Mouse (Mus musculus) C2C12 (cell line): ENCODE data around the gene N4bp1. TPM values are rescaled to one million over a fixed set of nuclear protein-coding genes. Genes with fewer than 3 reads are reported as not detected.
A peak's percentile ranks its signal among the peaks of the same experiment; 100 is the strongest.

ENCODE experiments used
- H3K27me3 ChIP-seq: one replicate; pipeline ENCODE4 v1.6.1; 2011; ENCODE audit not compliant: control insufficient read depth, insufficient read depth, insufficient read length
- H3K36me3 ChIP-seq: one replicate; pipeline ENCODE4 v1.6.1; 2011; ENCODE audit not compliant: control insufficient read depth, insufficient read depth
- H3K4me3 ChIP-seq: one replicate; pipeline ENCODE4 v1.5.1; 2011; ENCODE audit warnings: mild to moderate bottlenecking, control low read depth; ENCODE audit not compliant: poor library complexity, insufficient read depth, severe bottlenecking
- H3K79me2 ChIP-seq: one replicate; pipeline ENCODE4 v1.6.1; 2011; ENCODE audit not compliant: control insufficient read depth, insufficient read depth
- H3K79me3 ChIP-seq: one replicate; pipeline ENCODE4 v1.6.1; 2011; ENCODE audit warnings: low read depth, control low read depth
- H3ac ChIP-seq: one replicate; pipeline ENCODE3; 2011; ENCODE audit warnings: low read depth; ENCODE audit not compliant: control insufficient read depth, insufficient read length
- CEBPB ChIP-seq: IDR thresholded peaks from one replicate; pipeline ENCODE4 v1.6.1; 2011; ENCODE audit warnings: low read depth, mild to moderate bottlenecking, control low read depth, moderate library complexity
- CTCF ChIP-seq: IDR thresholded peaks from one replicate; pipeline ENCODE4 v1.5.1; 2011; ENCODE audit not compliant: control insufficient read depth, insufficient read depth, insufficient read length
- FOSL1 ChIP-seq: IDR thresholded peaks from one replicate; pipeline ENCODE4 v1.8.0; 2011; ENCODE audit warnings: mild to moderate bottlenecking, low read length; ENCODE audit not compliant: poor library complexity, insufficient read depth, severe bottlenecking
- MAX ChIP-seq: IDR thresholded peaks from one replicate; pipeline ENCODE4 v1.6.1; 2011; ENCODE audit warnings: mild to moderate bottlenecking, control low read depth
- MYOD1 ChIP-seq: IDR thresholded peaks from one replicate; pipeline ENCODE4 v1.6.1; 2011; ENCODE audit warnings: low read depth; ENCODE audit not compliant: control insufficient read depth, insufficient read length
- MYOG ChIP-seq: IDR thresholded peaks from one replicate; pipeline ENCODE4 v1.6.1; 2011; ENCODE audit not compliant: control insufficient read depth, insufficient read length; ENCODE audit errors: extremely low read depth
- USF1 ChIP-seq: IDR thresholded peaks from one replicate; pipeline ENCODE4 v1.6.1; 2011; ENCODE audit warnings: low read depth, mild to moderate bottlenecking, control low read depth, moderate library complexity
- polyA plus RNA-seq: library from polyadenylated mRNA; unstranded; fragments of >200 nt; fragmentation: generic; extraction: Trizol; gene quantifications from one replicate; pipeline ENCODE4 v1.2.1, GENCODE M21; 2012; ENCODE audit warnings: missing spikeins

N4bp1 gene
- polyA plus RNA-seq, 1 experiment: 6.4 TPM

GRCm38 (mm10) chr8:86808990-86809960 is 75.8 kb downstream of the N4bp1 start:
- no peak overlapping the region for H3K4me3 ChIP-seq
- no peaks in the 10 kb centered on the region for H3K79me3 ChIP-seq
- no peak overlapping the region for H3ac ChIP-seq
- H3K36me3 ChIP-seq: no peaks in the 10 kb centered on the region
- TF ChIP-seq CEBPB (no peak), MYOG (no peak), MAX (no peak), CTCF (no peak), USF1 (no peak)
- no peaks in the 10 kb centered on the region for H3K27me3 ChIP-seq
- H3K79me2 ChIP-seq: no peaks in the 10 kb centered on the region

GRCm38 (mm10) chr8:86808239-86808638 is 76.8 kb downstream of the N4bp1 start:
- Histone ChIP-seq H3ac (no peak overlapping the region), H3K79me3 (no peaks in the 10 kb centered on the region), H3K4me3 (no peak overlapping the region), H3K36me3 (no peaks in the 10 kb centered on the region), H3K79me2 (no peaks in the 10 kb centered on the region), H3K27me3 (no peaks in the 10 kb centered on the region)
- TF ChIP-seq CTCF (peak; percentile 3), MAX (no peak)

DNA sequence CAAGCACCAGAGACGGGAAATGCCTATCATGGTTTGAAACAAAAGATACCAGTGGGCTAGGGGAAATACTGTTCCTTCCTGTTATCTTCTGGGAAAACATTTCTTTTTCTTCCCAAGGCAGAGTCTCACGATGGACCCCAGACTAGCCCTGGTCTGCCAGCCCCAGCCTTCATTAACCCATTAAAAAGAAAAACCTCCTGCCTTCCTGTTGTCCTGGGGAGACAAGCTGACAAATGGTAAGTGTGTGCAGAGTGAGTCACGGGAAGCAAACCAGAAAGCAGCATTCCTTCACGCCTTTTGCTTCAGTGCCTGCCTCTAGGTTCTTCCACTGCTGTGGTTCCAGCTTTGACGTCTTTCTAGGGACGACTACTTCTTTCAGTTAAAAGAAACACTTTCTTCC is 83.1 kb downstream of the N4bp1 start:
- H3K27me3 ChIP-seq: no peaks in the 10 kb centered on the region

GRCm38 (mm10) chr8:86800966-86801365 is 84.1 kb downstream of the N4bp1 start:
- Histone ChIP-seq H3ac (no peak overlapping the region), H3K27me3 (no peaks in the 10 kb centered on the region), H3K36me3 (no peaks in the 10 kb centered on the region), H3K79me2 (no peaks in the 10 kb centered on the region), H3K79me3 (no peaks in the 10 kb centered on the region), H3K4me3 (no peak overlapping the region)
- TF ChIP-seq MYOG (no peak), FOSL1 (no peak), USF1 (no peak), MYOD1 (no peak), MAX (no peak), CEBPB (no peak), CTCF (no peak)

More for the DNA sequence above, 83.1 kb downstream of the N4bp1 start:
- Histone ChIP-seq H3K79me3 (no peaks in the 10 kb centered on the region), H3K4me3 (no peak overlapping the region), H3K79me2 (no peaks in the 10 kb centered on the region), H3K36me3 (no peaks in the 10 kb centered on the region), H3ac (no peak overlapping the region)
- TF ChIP-seq MYOG (no peak), MAX (no peak), MYOD1 (no peak), CEBPB (no peak), FOSL1 (no peak), USF1 (no peak), CTCF (no peak)

DNA sequence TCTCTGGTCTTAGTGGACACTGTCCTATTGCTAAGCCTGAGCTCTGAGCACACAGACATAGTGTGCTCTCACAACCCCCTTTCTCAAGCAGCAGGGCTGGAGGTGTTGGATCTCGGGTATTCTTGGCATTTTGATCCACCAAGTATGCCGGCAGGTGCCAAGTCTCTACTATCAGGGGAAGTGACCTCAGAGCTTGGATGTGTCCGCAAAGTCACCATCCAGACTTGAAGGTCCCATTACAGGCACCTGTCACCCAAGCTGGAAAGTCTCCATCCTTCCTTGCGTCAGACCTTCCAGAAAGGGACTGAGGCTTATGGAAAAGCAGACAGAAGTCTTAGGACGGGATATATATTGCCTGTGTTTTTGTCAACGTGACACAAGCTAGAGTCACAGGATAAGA is 86.9 kb downstream of the N4bp1 start:
- Histone ChIP-seq H3K4me3 (no peak overlapping the region), H3K27me3 (no peaks in the 10 kb centered on the region), H3ac (no peak overlapping the region), H3K79me2 (no peaks in the 10 kb centered on the region), H3K79me3 (no peaks in the 10 kb centered on the region), H3K36me3 (no peaks in the 10 kb centered on the region)
- TF ChIP-seq USF1: no peak

- H3ac ChIP-seq: no peak overlapping the region
- TF ChIP-seq FOSL1 (no peak), CTCF (no peak), MYOG (no peak), MYOD1 (no peak), USF1 (no peak), MAX (no peak), CEBPB (no peak)
- no peaks in the 10 kb centered on the region for H3K79me3 ChIP-seq
- H3K27me3 ChIP-seq: no peaks in the 10 kb centered on the region
- no peaks in the 10 kb centered on the region for H3K79me2 ChIP-seq
- no peak overlapping the region for H3K4me3 ChIP-seq
- no peaks in the 10 kb centered on the region for H3K36me3 ChIP-seq
These were observed 87.4 kb downstream of the N4bp1 start for GRCm38 (mm10) chr8:86797705-86798104.
